Mouse (Mus musculus) bone marrow, adult 2 months (tissue): Measurements from ENCODE around the gene Alyref2.

Experiments used
- CTCF ChIP-seq: fragments of 200-500 bp; IDR thresholded peaks from 2 replicates; pipeline ENCODE4 v1.5.1; 2011; ENCODE audit warnings: low read length, control low read depth; ENCODE audit not compliant: control insufficient read depth, insufficient read depth
- POLR2A ChIP-seq: fragments of 200-500 bp; IDR thresholded peaks from 2 replicates; pipeline ENCODE4 v1.6.1; 2011; ENCODE audit warnings: low read depth, mild to moderate bottlenecking, control low read depth, low read length, borderline replicate concordance; ENCODE audit not compliant: control insufficient read depth

DNA sequence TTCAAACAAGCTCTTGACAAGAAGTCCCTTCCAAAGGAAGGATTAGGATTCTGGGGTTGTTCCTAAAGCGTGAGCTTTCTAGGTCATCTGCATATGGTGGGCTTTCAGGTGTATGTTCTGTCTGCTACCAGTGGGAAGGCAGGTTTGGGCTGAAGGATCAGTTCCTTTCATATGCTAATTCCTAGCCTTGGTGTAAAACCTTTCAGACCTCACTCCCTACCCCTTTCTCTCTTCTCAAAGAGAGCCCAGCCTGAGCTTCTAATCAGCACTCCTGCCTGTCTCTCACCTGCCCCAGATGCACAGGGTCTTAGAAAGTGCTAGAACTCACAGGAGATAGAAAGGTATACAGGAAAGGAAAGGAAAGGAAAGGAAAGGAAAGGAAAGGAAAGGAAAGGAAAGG, 31.8 kb upstream of the Alyref2 start:
- TF ChIP-seq CTCF (no peak), POLR2A (no peak)
